In the genomic region with DNA sequence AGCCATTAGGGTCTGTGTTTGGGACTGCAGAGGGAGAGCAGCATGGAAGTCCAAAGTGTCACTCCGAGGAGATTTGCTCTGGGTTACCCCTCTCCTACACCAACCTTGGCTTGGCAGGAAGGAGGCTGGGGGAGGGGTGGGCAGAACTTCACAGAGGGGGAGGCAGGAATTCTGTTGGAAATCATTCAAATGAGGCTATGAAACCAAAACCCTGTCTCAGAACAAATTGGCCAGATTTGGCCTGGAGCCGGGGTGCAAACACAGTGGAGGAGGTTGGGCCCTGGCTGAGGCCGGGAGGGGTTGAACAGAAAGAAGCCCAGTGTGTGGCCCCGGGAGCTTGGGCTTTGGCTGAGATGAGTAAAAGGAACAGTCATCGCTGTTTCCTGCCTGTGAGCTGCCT, we compare ENCODE assay signal across 8 mouse cellular contexts. TPM values are rescaled to one million over a fixed set of nuclear protein-coding genes. Genes with fewer than 3 reads are reported as not detected.
DNase-seq lines count a peak whose midpoint lies in the region; ATAC-seq lines count a peak whose summit lies in the region.

No protein-coding gene starts in this region.

- no peaks in the 10 kb centered on the region; the same call in 1 of the 2 replicates for H3K27me3 ChIP-seq in limb, embryonic 12.5 days
- H3K27me3 ChIP-seq in liver, embryonic 12.5 days (replicated peaks): peaks cover 48% of the 10 kb centered on the region

- H3K4me1 ChIP-seq in limb, embryonic 12.5 days (replicated peaks): peaks cover 70% of the 10 kb centered on the region
- H3K4me1 ChIP-seq in liver, embryonic 12.5 days: peaks cover 3% of the 10 kb centered on the region; the same call in 1 of the 2 replicates

- DNase-seq in heart, adult 18-20 months: peak; percentile 18 to 26
- no peak for DNase-seq in heart, adult 8-10 months (ENCODE audit: low spot score)
- peak; percentile 43 for DNase-seq in urinary bladder, postnatal 14 days (ENCODE audit: low spot score)
- no peak for DNase-seq in urinary bladder, postnatal 10 days (ENCODE audit: low spot score)
- DNase-seq in right cerebral cortex, postnatal 4 days: peak; percentile 67
- DNase-seq in adrenal gland, postnatal 4 days (ENCODE audit: low spot score in 2 of 2): no peak

- peak overlapping the region; percentile 73 for H3K27ac ChIP-seq in limb, embryonic 12.5 days
- H3K27ac ChIP-seq in liver, embryonic 12.5 days: no peak overlapping the region

- no peaks in the 10 kb centered on the region for H3K36me3 ChIP-seq in limb, embryonic 12.5 days
- H3K36me3 ChIP-seq in liver, embryonic 12.5 days: no peaks in the 10 kb centered on the region

- peak overlapping the region; percentile 22 for H3K4me2 ChIP-seq in limb, embryonic 12.5 days
- H3K4me2 ChIP-seq in liver, embryonic 12.5 days: no peak overlapping the region

- H3K9ac ChIP-seq in limb, embryonic 12.5 days (replicated peaks): no peak overlapping the region
- no peak overlapping the region for H3K9ac ChIP-seq in liver, embryonic 12.5 days

- no peak for ATAC-seq in limb, embryonic 12.5 days (ENCODE audit: insufficient number of reproducible peaks, insufficient read depth, low FRiP score, low TSS enrichment, low read depth)
- no peak for ATAC-seq in liver, embryonic 12.5 days

- H3K4me3 ChIP-seq in limb, embryonic 12.5 days (replicated peaks): no peak overlapping the region
- no peak overlapping the region for H3K4me3 ChIP-seq in liver, embryonic 12.5 days

- 14% methylated on average over 5 of the region's 5 CpGs for WGBS in limb, embryonic 12.5 days
- WGBS in liver, embryonic 12.5 days (ENCODE audit: insufficient replicate concordance): 14% methylated on average over 5 of the region's 5 CpGs

- no peaks in the 10 kb centered on the region for H3K9me3 ChIP-seq in limb, embryonic 12.5 days
- H3K9me3 ChIP-seq in liver, embryonic 12.5 days (replicated peaks): no peaks in the 10 kb centered on the region

RNA-seq across cellular contexts. Expression of a gene that starts 34.2 kb away (rescaled TPM):
- 1 to 10 TPM; 6.8 to 8.3 TPM for total RNA-seq in heart, adult 18-20 months (2021)
- 10 to 100 TPM in 2 of 4 experiments, 1 to 10 TPM in 2; 7.1 to 10.0 (median 8.8) TPM for total RNA-seq in heart, adult 8-10 months (2022)
- 55.4 and 62.7 TPM in 2 replicates for polyA plus RNA-seq in limb, embryonic 12.5 days (2016; fragmentation: Nextera tagmentation; extraction: Ambion mirVana)
- polyA plus RNA-seq in liver, embryonic 12.5 days (2016; fragmentation: Nextera tagmentation; extraction: Ambion mirVana): 2.5 and 3.0 TPM in 2 replicates
- 10 to 100 TPM in 1 of 2 experiments, 1 to 10 TPM in 1; 7.0 to 12.9 TPM for total RNA-seq in adrenal gland, postnatal 4 days (2021)

Comparison
In these comparisons a context has a peak if more than half of its experiments do, and no peak if none do; other contexts are left out.
1. DNase-seq: peak in heart, adult 18-20 months (2 of 2), urinary bladder, postnatal 14 days (single experiment) and right cerebral cortex, postnatal 4 days (single experiment); none in heart, adult 8-10 months (single experiment), urinary bladder, postnatal 10 days (single experiment) and adrenal gland, postnatal 4 days (0 of 2).